Mouse (Mus musculus) embryonic facial prominence, embryonic 13.5 days (tissue): ENCODE data around the gene Smpd3. TPM values are rescaled to one million over a fixed set of nuclear protein-coding genes. Genes with fewer than 3 reads are reported as not detected.

ENCODE experiments used
- ATAC-seq: fragments of 200-750 bp; cut with Nextera tagmentation; 2 replicates; pipeline ENCODE4 v1.8.0; 2017; ENCODE audit warnings: low read depth; ENCODE audit not compliant: insufficient number of reproducible peaks, insufficient read depth, low FRiP score, low TSS enrichment
- H3K27ac ChIP-seq: fragments of 300-500 bp; sonication (generic); 2 replicates; pipeline ENCODE4 v1.5.1; 2015; ENCODE audit warnings: moderate library complexity, mild to moderate bottlenecking, inconsistent platforms
- H3K27me3 ChIP-seq: fragments of 300-500 bp; sonication (generic); 2 replicates; pipeline ENCODE4 v1.6.1; 2015; ENCODE audit warnings: mild to moderate bottlenecking, inconsistent platforms
- H3K36me3 ChIP-seq: fragments of 300-500 bp; sonication (generic); 2 replicates; pipeline ENCODE4 v1.6.1; 2015; ENCODE audit warnings: mild to moderate bottlenecking, inconsistent platforms
- H3K4me1 ChIP-seq: fragments of 300-500 bp; sonication (generic); 2 replicates; pipeline ENCODE4 v1.6.1; 2015; ENCODE audit warnings: inconsistent platforms
- H3K4me2 ChIP-seq: fragments of 300-500 bp; sonication (generic); 2 replicates; pipeline ENCODE4 v1.6.1; 2015; ENCODE audit warnings: moderate library complexity, mild to moderate bottlenecking, inconsistent platforms
- H3K4me3 ChIP-seq: fragments of 300-500 bp; sonication (generic); 2 replicates; pipeline ENCODE4 v1.5.1; 2015; ENCODE audit warnings: mild to moderate bottlenecking, inconsistent platforms
- H3K9ac ChIP-seq: fragments of 300-500 bp; sonication (generic); 2 replicates; pipeline ENCODE4 v1.6.1; 2015; ENCODE audit warnings: mild to moderate bottlenecking, inconsistent platforms
- H3K9me3 ChIP-seq: fragments of 300-500 bp; sonication (generic); 2 replicates; pipeline ENCODE4 v1.6.1; 2016; ENCODE audit warnings: inconsistent platforms
- WGBS: fragments of 180-500 bp; shearing (Covaris S2); methylation state at CpG from one replicate; pipeline ENCODE4 v1.1.7; 2015; ENCODE audit warnings: mixed read lengths; 5-methylcytosine and 5-hydroxymethylcytosine counted together
- polyA plus RNA-seq: library from polyadenylated mRNA; unstranded; fragments of >200 nt; fragmentation: Nextera tagmentation; extraction: Ambion mirVana; gene quantifications from 2 replicates; pipeline ENCODE4 v1.2.1, GENCODE M21; 2015

The Smpd3 gene
- polyA plus RNA-seq, 1 experiment from 2014 or later: 19.5 TPM

GRCm38 (mm10) chr8:106351135-106351534 is 13.3 kb upstream of the Smpd3 start:
- Histone ChIP-seq H3K27me3 (no peaks in the 10 kb centered on the region), H3K27ac (no peak overlapping the region), H3K9me3 (no peaks in the 10 kb centered on the region), H3K9ac (no peak overlapping the region), H3K36me3 (no peaks in the 10 kb centered on the region), H3K4me3 (no peak overlapping the region), H3K4me1 (no peaks in the 10 kb centered on the region), H3K4me2 (no peak overlapping the region)
- ATAC-seq: no peak
- 64% methylated on average over 2 of the region's 2 CpGs for WGBS

- H3K9ac ChIP-seq: no peak overlapping the region
- ATAC-seq: no peak
- H3K4me2 ChIP-seq: no peak overlapping the region
- no peaks in the 10 kb centered on the region for H3K9me3 ChIP-seq
- no peaks in the 10 kb centered on the region for H3K4me1 ChIP-seq
- no peaks in the 10 kb centered on the region for H3K27me3 ChIP-seq
- no peaks in the 10 kb centered on the region for H3K36me3 ChIP-seq
- 45% methylated on average over 11 of the region's 11 CpGs for WGBS
- H3K4me3 ChIP-seq: no peak overlapping the region
- no peak overlapping the region for H3K27ac ChIP-seq
Observed at GRCm38 (mm10) chr8:106349398-106349797, 11.6 kb upstream of the Smpd3 start.

- no peaks in the 10 kb centered on the region for H3K4me1 ChIP-seq
- H3K9ac ChIP-seq: no peak overlapping the region
- WGBS: 67% methylated on average over 6 of the region's 6 CpGs
- ATAC-seq: no peak
- H3K9me3 ChIP-seq: no peaks in the 10 kb centered on the region
- H3K4me2 ChIP-seq: no peak overlapping the region
- H3K4me3 ChIP-seq: no peak overlapping the region
- H3K36me3 ChIP-seq: no peaks in the 10 kb centered on the region
- H3K27ac ChIP-seq: no peak overlapping the region
- H3K27me3 ChIP-seq: no peaks in the 10 kb centered on the region
Observed at GRCm38 (mm10) chr8:106346123-106346522, 8.3 kb upstream of the Smpd3 start.

- 71% methylated on average over 5 of the region's 5 CpGs for WGBS
Observed at GRCm38 (mm10) chr8:106343471-106343870, 5.7 kb upstream of the Smpd3 start.

GRCm38 (mm10) chr8:106342828-106343227 is 5.0 kb upstream of the Smpd3 start:
- H3K9me3 ChIP-seq: no peaks in the 10 kb centered on the region
- H3K4me1 ChIP-seq: peaks cover 4% of the 10 kb centered on the region; the same call in 1 of the 2 replicates
- no peak overlapping the region for H3K4me3 ChIP-seq
- ATAC-seq: no peak
- 79% methylated on average over 7 of the region's 7 CpGs for WGBS
- H3K27me3 ChIP-seq: no peaks in the 10 kb centered on the region
- no peaks in the 10 kb centered on the region for H3K36me3 ChIP-seq
- H3K9ac ChIP-seq: no peak overlapping the region
- no peak overlapping the region for H3K27ac ChIP-seq
- H3K4me2 ChIP-seq: no peak overlapping the region

More at GRCm38 (mm10) chr8:106343471-106343870, 5.7 kb upstream of the Smpd3 start:
- Histone ChIP-seq H3K4me2 (no peak overlapping the region), H3K4me3 (no peak overlapping the region), H3K27ac (no peak overlapping the region), H3K9me3 (no peaks in the 10 kb centered on the region), H3K27me3 (no peaks in the 10 kb centered on the region), H3K4me1 (peaks cover 4% of the 10 kb centered on the region; the same call in 1 of the 2 replicates), H3K9ac (no peak overlapping the region), H3K36me3 (no peaks in the 10 kb centered on the region)
- ATAC-seq: no peak

GRCm38 (mm10) chr8:106338741-106339209 is 987 bp upstream of the Smpd3 start:
- 37% methylated on average over 8 of the region's 8 CpGs for WGBS

GRCm38 (mm10) chr8:106336561-106336960 is 1.2 kb downstream of the Smpd3 start:
- Histone ChIP-seq H3K9ac (peak overlapping the region; percentile 44; the same call in 1 of the 2 replicates), H3K4me2 (peak overlapping the region; percentile 64), H3K27ac (no peak overlapping the region), H3K4me3 (peak overlapping the region; percentile 48), H3K4me1 (peaks cover 19% of the 10 kb centered on the region; the same call in 1 of the 2 replicates), H3K9me3 (no peaks in the 10 kb centered on the region), H3K27me3 (peaks cover 39% of the 10 kb centered on the region), H3K36me3 (no peaks in the 10 kb centered on the region)
- 2% methylated on average over 41 of the region's 41 CpGs for WGBS
- ATAC-seq: no peak

More at GRCm38 (mm10) chr8:106338741-106339209, 987 bp upstream of the Smpd3 start:
- peaks cover 19% of the 10 kb centered on the region; the same call in 1 of the 2 replicates for H3K4me1 ChIP-seq
- no peaks in the 10 kb centered on the region for H3K9me3 ChIP-seq
- peaks cover 36% of the 10 kb centered on the region for H3K27me3 ChIP-seq
- peak overlapping the region; percentile 64 for H3K4me2 ChIP-seq
- H3K36me3 ChIP-seq: no peaks in the 10 kb centered on the region
- H3K27ac ChIP-seq: no peak overlapping the region
- ATAC-seq: no peak
- H3K4me3 ChIP-seq: peak overlapping the region; percentile 48
- peak overlapping the region; percentile 60; the same call in 1 of the 2 replicates for H3K9ac ChIP-seq

- ATAC-seq: no peak
- Histone ChIP-seq H3K27ac (no peak overlapping the region), H3K4me1 (peaks cover 19% of the 10 kb centered on the region; the same call in 1 of the 2 replicates), H3K4me2 (peak overlapping the region; percentile 64), H3K9ac (peak overlapping the region; percentile 44; the same call in 1 of the 2 replicates), H3K36me3 (no peaks in the 10 kb centered on the region), H3K9me3 (no peaks in the 10 kb centered on the region), H3K27me3 (peaks cover 39% of the 10 kb centered on the region), H3K4me3 (peak overlapping the region; percentile 48)
- WGBS: 74% methylated on average over 4 of the region's 4 CpGs
Observed at GRCm38 (mm10) chr8:106336031-106336430, 1.8 kb downstream of the Smpd3 start.

GRCm38 (mm10) chr8:106335196-106335595 is 2.6 kb downstream of the Smpd3 start:
- H3K4me2 ChIP-seq: no peak overlapping the region
- no peak overlapping the region for H3K27ac ChIP-seq
- peaks cover 19% of the 10 kb centered on the region; the same call in 1 of the 2 replicates for H3K4me1 ChIP-seq
- H3K9me3 ChIP-seq: no peaks in the 10 kb centered on the region
- no peak for ATAC-seq
- peaks cover 39% of the 10 kb centered on the region for H3K27me3 ChIP-seq
- no peaks in the 10 kb centered on the region for H3K36me3 ChIP-seq
- no peak overlapping the region for H3K4me3 ChIP-seq
- WGBS: 55% methylated on average over 4 of the region's 4 CpGs
- no peak overlapping the region for H3K9ac ChIP-seq

- Histone ChIP-seq H3K9me3 (no peaks in the 10 kb centered on the region), H3K9ac (no peak overlapping the region), H3K36me3 (no peaks in the 10 kb centered on the region), H3K27ac (no peak overlapping the region), H3K4me3 (no peak overlapping the region), H3K4me2 (no peak overlapping the region), H3K27me3 (peaks cover 39% of the 10 kb centered on the region), H3K4me1 (peaks cover 16% of the 10 kb centered on the region; the same call in 1 of the 2 replicates)
- WGBS: 38% methylated on average over 8 of the region's 8 CpGs
- ATAC-seq: no peak
Observed at GRCm38 (mm10) chr8:106333346-106333745, 4.4 kb downstream of the Smpd3 start.

GRCm38 (mm10) chr8:106332498-106332897 is 5.3 kb downstream of the Smpd3 start:
- no peak overlapping the region for H3K9ac ChIP-seq
- H3K9me3 ChIP-seq: no peaks in the 10 kb centered on the region
- peaks cover 14% of the 10 kb centered on the region; the same call in 1 of the 2 replicates for H3K4me1 ChIP-seq
- peaks cover 37% of the 10 kb centered on the region for H3K27me3 ChIP-seq
- no peak overlapping the region for H3K27ac ChIP-seq
- H3K4me3 ChIP-seq: no peak overlapping the region
- 79% methylated on average over 4 of the region's 4 CpGs for WGBS
- H3K36me3 ChIP-seq: no peaks in the 10 kb centered on the region
- H3K4me2 ChIP-seq: no peak overlapping the region
- ATAC-seq: no peak

- 81% methylated on average over 4 of the region's 4 CpGs for WGBS
- Histone ChIP-seq H3K36me3 (no peaks in the 10 kb centered on the region), H3K27me3 (no peaks in the 10 kb centered on the region; the same call in 1 of the 2 replicates), H3K9ac (no peak overlapping the region), H3K4me2 (no peak overlapping the region), H3K4me3 (no peak overlapping the region), H3K4me1 (peaks cover under 1% of the 10 kb centered on the region), H3K9me3 (no peaks in the 10 kb centered on the region), H3K27ac (no peak overlapping the region)
- no peak for ATAC-seq
Observed at GRCm38 (mm10) chr8:106326624-106327023, 11.2 kb downstream of the Smpd3 start.
